Mouse (Mus musculus): ENCODE results near the gene Rdx. TPM values are rescaled to one million over a fixed set of nuclear protein-coding genes. Genes with fewer than 3 reads are reported as not detected.
A peak's percentile ranks its signal among the peaks of the same experiment; 100 is the strongest.
"Not testable (repeated sequence)": the region's sequence is repeated elsewhere in the genome, so short reads cannot be mapped to it uniquely, and the experiment has no call there.

The Rdx gene
- total RNA-seq, 1 experiment from 2014 or later: 85.5 TPM

GRCm38 (mm10) chr9:52049605-52050004, 2.6 kb downstream of the Rdx start:
- ATAC-seq (ENCODE audit: extremely low read depth, insufficient number of reproducible peaks, low FRiP score, poor library complexity, severe bottlenecking): no peak

GRCm38 (mm10) chr9:52050361-52050760, 3.4 kb downstream of the Rdx start:
- no peak for ATAC-seq (ENCODE audit: extremely low read depth, insufficient number of reproducible peaks, low FRiP score, poor library complexity, severe bottlenecking)

GRCm38 (mm10) chr9:52052221-52052620, 5.2 kb downstream of the Rdx start:
- ATAC-seq (ENCODE audit: extremely low read depth, insufficient number of reproducible peaks, low FRiP score, poor library complexity, severe bottlenecking): no peak

GRCm38 (mm10) chr9:52055313-52055712, 8.3 kb downstream of the Rdx start:
- no peak for ATAC-seq (ENCODE audit: extremely low read depth, insufficient number of reproducible peaks, low FRiP score, poor library complexity, severe bottlenecking)

- no peak for ATAC-seq (ENCODE audit: extremely low read depth, insufficient number of reproducible peaks, low FRiP score, poor library complexity, severe bottlenecking)
Measured at GRCm38 (mm10) chr9:52059788-52060187, 12.8 kb downstream of the Rdx start.

GRCm38 (mm10) chr9:52070052-52070451, 23.1 kb downstream of the Rdx start:
- ATAC-seq (ENCODE audit: extremely low read depth, insufficient number of reproducible peaks, low FRiP score, poor library complexity, severe bottlenecking): no peak

- ATAC-seq (ENCODE audit: extremely low read depth, insufficient number of reproducible peaks, low FRiP score, poor library complexity, severe bottlenecking): not testable (repeated sequence)
Measured at GRCm38 (mm10) chr9:52071352-52071751, 24.4 kb downstream of the Rdx start.

- ATAC-seq (ENCODE audit: extremely low read depth, insufficient number of reproducible peaks, low FRiP score, poor library complexity, severe bottlenecking): no peak
Measured at GRCm38 (mm10) chr9:52072202-52072601, 25.2 kb downstream of the Rdx start.

- ATAC-seq (ENCODE audit: extremely low read depth, insufficient number of reproducible peaks, low FRiP score, poor library complexity, severe bottlenecking): no peak
Measured at GRCm38 (mm10) chr9:52076089-52076488, 29.1 kb downstream of the Rdx start.

- no peak for ATAC-seq (ENCODE audit: extremely low read depth, insufficient number of reproducible peaks, low FRiP score, poor library complexity, severe bottlenecking)
Measured at GRCm38 (mm10) chr9:52077692-52078091, 30.7 kb downstream of the Rdx start.

GRCm38 (mm10) chr9:52081979-52082378, 35.0 kb downstream of the Rdx start:
- ATAC-seq (ENCODE audit: extremely low read depth, insufficient number of reproducible peaks, low FRiP score, poor library complexity, severe bottlenecking): no peak

- no peak for ATAC-seq (ENCODE audit: extremely low read depth, insufficient number of reproducible peaks, low FRiP score, poor library complexity, severe bottlenecking)
Measured at GRCm38 (mm10) chr9:52082414-52082813, 35.4 kb downstream of the Rdx start.

- ATAC-seq (ENCODE audit: extremely low read depth, insufficient number of reproducible peaks, low FRiP score, poor library complexity, severe bottlenecking): no peak
Measured at GRCm38 (mm10) chr9:52091752-52092151, 44.8 kb downstream of the Rdx start.

- ATAC-seq (ENCODE audit: extremely low read depth, insufficient number of reproducible peaks, low FRiP score, poor library complexity, severe bottlenecking): no peak
Measured at GRCm38 (mm10) chr9:52092311-52092710, 45.3 kb downstream of the Rdx start.

- ATAC-seq (ENCODE audit: extremely low read depth, insufficient number of reproducible peaks, low FRiP score, poor library complexity, severe bottlenecking): no peak
Measured at GRCm38 (mm10) chr9:52093108-52093507, 46.1 kb downstream of the Rdx start.

- ATAC-seq (ENCODE audit: extremely low read depth, insufficient number of reproducible peaks, low FRiP score, poor library complexity, severe bottlenecking): no peak
Measured at GRCm38 (mm10) chr9:52094016-52094415, 47.0 kb downstream of the Rdx start.

- no peak for ATAC-seq (ENCODE audit: extremely low read depth, insufficient number of reproducible peaks, low FRiP score, poor library complexity, severe bottlenecking)
Measured at GRCm38 (mm10) chr9:52094471-52094980, 47.6 kb downstream of the Rdx start.

GRCm38 (mm10) chr9:52095666-52096065, 48.7 kb downstream of the Rdx start:
- ATAC-seq (ENCODE audit: extremely low read depth, insufficient number of reproducible peaks, low FRiP score, poor library complexity, severe bottlenecking): no peak

- no peak for ATAC-seq (ENCODE audit: extremely low read depth, insufficient number of reproducible peaks, low FRiP score, poor library complexity, severe bottlenecking)
Measured at GRCm38 (mm10) chr9:52097386-52097785, 50.4 kb downstream of the Rdx start.

GRCm38 (mm10) chr9:52098600-52098999, 51.6 kb downstream of the Rdx start:
- peak; percentile 64 for ATAC-seq (ENCODE audit: extremely low read depth, insufficient number of reproducible peaks, low FRiP score, poor library complexity, severe bottlenecking)

- ATAC-seq (ENCODE audit: extremely low read depth, insufficient number of reproducible peaks, low FRiP score, poor library complexity, severe bottlenecking): no peak
Measured at GRCm38 (mm10) chr9:52100426-52100825, 53.5 kb downstream of the Rdx start.

Data from neutrophil, adult 5-6 weeks (primary cell).